Mouse (Mus musculus) ES-Bruce4 (cell line): ENCODE measurements at regions not wholly inside any gene's neighbourhood (a gene's known extent, or its start where the extent isn't known, plus 50 kb on each side); places are given as distances from the start of the nearest gene placed in this dataset.

Source experiments
- H3K27ac ChIP-seq: 2 replicates; pipeline ENCODE4 v1.5.1; 2012; ENCODE audit warnings: low read length, inconsistent platforms; ENCODE audit not compliant: insufficient read depth
- H3K27me3 ChIP-seq: 2 replicates; pipeline ENCODE4 v1.6.1; 2012; ENCODE audit warnings: mild to moderate bottlenecking, low read length, inconsistent platforms; ENCODE audit not compliant: control insufficient read depth, poor library complexity, insufficient read depth, severe bottlenecking
- H3K36me3 ChIP-seq: 2 replicates; pipeline ENCODE4 v1.6.1; 2012; ENCODE audit warnings: inconsistent platforms, mild to moderate bottlenecking, low read length, moderate library complexity; ENCODE audit not compliant: control insufficient read depth, poor library complexity, insufficient read depth, severe bottlenecking
- H3K4me1 ChIP-seq: one replicate; pipeline ENCODE4 v1.8.1; 2011; ENCODE audit warnings: low read length; ENCODE audit not compliant: control insufficient read depth, insufficient read depth
- H3K4me3 ChIP-seq: 2 replicates; pipeline ENCODE4 v1.5.1; 2011; ENCODE audit warnings: low read depth, mild to moderate bottlenecking, low read length
- H3K9ac ChIP-seq: 2 replicates; pipeline ENCODE4 v1.6.1; 2012; ENCODE audit warnings: low read depth, mild to moderate bottlenecking, inconsistent platforms; ENCODE audit not compliant: poor library complexity, severe bottlenecking
- H3K9me3 ChIP-seq: replicated peaks from 2 replicates; pipeline ENCODE4 v1.6.1; 2012; ENCODE audit warnings: mild to moderate bottlenecking, low read length, inconsistent platforms; ENCODE audit not compliant: control insufficient read depth, poor library complexity, insufficient read depth, severe bottlenecking
- CTCF ChIP-seq: IDR thresholded peaks from one replicate; pipeline ENCODE4 v1.8.1; 2011; ENCODE audit warnings: low read depth, low read length
- EP300 ChIP-seq: IDR thresholded peaks from 2 replicates; pipeline ENCODE4 v1.6.1; 2011; ENCODE audit warnings: low read depth, low read length; ENCODE audit not compliant: insufficient read depth
- POLR2A ChIP-seq: IDR thresholded peaks from one replicate; pipeline ENCODE4 v1.8.1; 2011; ENCODE audit warnings: low read length; ENCODE audit not compliant: insufficient read depth

DNA sequence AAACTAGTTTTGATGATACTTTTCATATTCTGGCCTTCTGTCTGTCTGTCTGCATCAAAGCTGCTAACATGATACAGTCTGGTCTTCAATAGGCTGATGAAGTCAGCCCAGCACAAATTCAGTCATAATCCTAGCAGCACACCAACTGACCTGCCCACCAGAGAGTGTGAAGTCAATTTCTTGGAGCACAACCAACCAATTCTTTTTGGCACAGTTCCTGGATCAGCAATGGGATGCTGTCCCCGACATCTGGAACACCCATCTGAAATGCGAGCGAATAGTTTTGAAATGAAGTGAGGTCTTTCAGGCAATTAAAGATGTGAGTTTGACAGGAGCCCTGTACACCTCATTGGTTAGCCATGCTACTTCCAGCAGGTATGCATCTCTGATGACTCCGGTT is 98.6 kb downstream of the Spata18 start:
- H3K27me3 ChIP-seq: no peaks in the 10 kb centered on the region; the same call in 1 of the 2 replicates
- no peak overlapping the region for H3K4me3 ChIP-seq
- H3K36me3 ChIP-seq: no peaks in the 10 kb centered on the region
- TF ChIP-seq EP300 (no peak), CTCF (no peak), POLR2A (no peak)
- no peaks in the 10 kb centered on the region for H3K4me1 ChIP-seq
- H3K9me3 ChIP-seq: no peaks in the 10 kb centered on the region
- H3K27ac ChIP-seq: no peak overlapping the region
- no peak overlapping the region for H3K9ac ChIP-seq

DNA sequence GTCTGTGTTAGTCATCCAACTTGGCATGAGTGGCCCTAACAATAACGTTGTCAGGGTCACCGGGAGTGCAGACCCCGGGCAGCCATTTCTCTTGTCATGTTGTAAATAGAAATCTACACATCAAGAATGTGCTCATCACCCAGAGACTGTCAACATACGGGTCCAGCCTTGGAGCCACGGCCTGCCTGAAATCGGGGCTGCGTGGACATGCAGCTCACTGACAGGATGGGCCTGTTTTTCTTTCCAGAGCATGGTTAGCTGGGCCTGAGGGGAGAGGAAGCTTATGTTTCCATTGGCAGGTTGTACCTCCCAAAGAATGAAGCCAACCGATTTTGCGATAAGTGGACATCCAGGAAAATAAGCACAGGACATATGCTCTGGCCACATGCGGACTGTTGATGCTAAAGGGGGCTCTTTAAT is 101.1 kb downstream of the Spata18 start:
- no peak for TF ChIP-seq POLR2A
- TF ChIP-seq EP300: no peak
- no peak for TF ChIP-seq CTCF
- no peaks in the 10 kb centered on the region for H3K4me1 ChIP-seq

DNA sequence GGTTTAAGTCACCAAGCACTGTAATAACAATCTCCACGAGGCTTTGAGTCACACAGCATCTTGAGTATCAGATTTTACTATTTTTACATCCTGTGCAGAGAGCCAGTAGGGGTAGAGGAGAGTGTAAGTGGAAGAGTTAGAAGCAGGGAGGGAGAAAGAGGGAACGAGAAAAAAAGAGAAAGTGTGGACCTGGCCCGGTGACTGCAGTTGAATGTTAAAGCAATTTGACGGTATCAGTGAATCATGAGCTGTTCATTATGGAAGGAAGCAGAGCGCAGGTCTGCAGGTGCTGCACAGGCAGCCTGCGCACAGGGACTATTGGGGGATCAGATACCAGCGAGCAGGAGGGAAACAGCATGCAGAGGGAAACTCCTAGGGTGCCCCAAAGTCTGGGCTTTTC is 102.6 kb downstream of the Spata18 start:
- Histone ChIP-seq H3K4me1 (no peaks in the 10 kb centered on the region), H3K9me3 (no peaks in the 10 kb centered on the region), H3K27ac (no peak overlapping the region), H3K27me3 (no peaks in the 10 kb centered on the region; the same call in 1 of the 2 replicates), H3K36me3 (no peaks in the 10 kb centered on the region), H3K9ac (no peak overlapping the region), H3K4me3 (no peak overlapping the region)
- TF ChIP-seq POLR2A (no peak), CTCF (no peak), EP300 (no peak)

More for the DNA sequence above, 101.1 kb downstream of the Spata18 start:
- Histone ChIP-seq H3K9me3 (no peaks in the 10 kb centered on the region), H3K36me3 (no peaks in the 10 kb centered on the region), H3K4me3 (no peak overlapping the region), H3K27ac (no peak overlapping the region), H3K9ac (no peak overlapping the region), H3K27me3 (no peaks in the 10 kb centered on the region; the same call in 1 of the 2 replicates)

DNA sequence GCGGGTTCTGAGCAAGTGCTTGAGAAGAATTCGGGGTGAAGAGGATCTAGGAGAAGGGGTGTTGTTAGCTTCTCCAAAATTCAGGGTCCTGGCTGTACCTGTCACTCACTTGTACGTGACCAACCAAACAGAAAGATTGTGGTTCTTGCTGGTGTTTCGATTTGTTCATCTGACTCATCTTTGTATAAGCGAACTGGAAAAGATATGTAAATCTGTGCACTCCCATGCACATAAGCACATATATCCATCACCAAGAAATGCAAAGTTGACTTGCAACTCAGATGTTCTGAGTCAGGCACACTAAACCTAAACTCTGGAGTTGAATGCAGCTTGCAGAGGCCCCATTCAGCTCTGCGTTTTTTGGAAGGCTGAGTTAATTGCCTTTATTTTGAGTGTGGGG is 107.4 kb downstream of the Spata18 start:
- Histone ChIP-seq H3K9me3 (no peaks in the 10 kb centered on the region), H3K9ac (no peak overlapping the region), H3K27me3 (no peaks in the 10 kb centered on the region; the same call in 1 of the 2 replicates), H3K27ac (no peak overlapping the region), H3K4me1 (no peaks in the 10 kb centered on the region), H3K36me3 (no peaks in the 10 kb centered on the region), H3K4me3 (no peak overlapping the region)
- TF ChIP-seq POLR2A (no peak), EP300 (no peak), CTCF (no peak)

DNA sequence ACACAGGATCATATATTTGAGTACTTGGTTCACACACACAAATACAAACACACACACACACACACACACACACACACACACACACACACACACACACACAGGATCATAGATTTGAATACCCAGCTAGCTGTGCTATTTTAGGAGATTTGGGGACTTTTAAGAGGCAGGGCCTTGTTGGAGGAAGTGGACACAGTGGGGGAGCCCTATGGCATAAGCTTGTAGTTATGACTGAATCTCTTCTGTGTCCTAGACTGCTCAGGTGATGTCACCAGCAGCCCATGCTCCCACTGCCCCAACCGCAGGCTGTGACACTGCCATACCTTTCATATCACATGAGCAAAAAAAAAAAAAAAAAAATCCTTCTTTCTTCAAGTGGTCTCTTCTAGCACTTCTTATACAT is 110.1 kb downstream of the Spata18 start:
- no peak overlapping the region for H3K9ac ChIP-seq
- H3K9me3 ChIP-seq: no peaks in the 10 kb centered on the region
- H3K27ac ChIP-seq: no peak overlapping the region
- no peaks in the 10 kb centered on the region for H3K27me3 ChIP-seq
- no peaks in the 10 kb centered on the region for H3K4me1 ChIP-seq
- no peak overlapping the region for H3K4me3 ChIP-seq
- no peaks in the 10 kb centered on the region for H3K36me3 ChIP-seq
- no peak for TF ChIP-seq CTCF
- no peak for TF ChIP-seq EP300
- TF ChIP-seq POLR2A: no peak

DNA sequence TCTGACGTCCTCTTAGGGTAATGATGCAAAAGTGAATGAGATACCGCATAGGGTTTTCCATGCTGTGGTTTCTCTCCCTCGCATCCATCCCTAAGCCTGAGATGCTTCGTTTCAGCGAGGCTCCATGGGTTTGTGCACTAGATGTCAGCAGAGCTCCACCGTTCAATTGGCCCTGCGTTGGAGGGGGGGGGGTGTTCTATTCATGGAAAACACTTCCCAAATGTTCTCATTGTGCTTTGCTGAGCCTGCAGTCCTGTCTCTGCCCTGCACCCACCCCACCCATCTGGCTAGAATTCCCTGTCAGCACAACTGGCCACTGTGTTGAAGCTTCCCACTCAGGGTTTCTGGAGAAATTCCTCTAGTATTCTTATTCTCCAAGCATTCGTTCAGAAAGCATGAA is 110.5 kb downstream of the Spata18 start:
- no peaks in the 10 kb centered on the region for H3K9me3 ChIP-seq
- no peak overlapping the region for H3K27ac ChIP-seq
- peak; percentile 44 for TF ChIP-seq CTCF
- TF ChIP-seq EP300: no peak

More for the DNA sequence above, 110.5 kb downstream of the Spata18 start:
- H3K27me3 ChIP-seq: no peaks in the 10 kb centered on the region
- no peak overlapping the region for H3K4me3 ChIP-seq
- H3K36me3 ChIP-seq: no peaks in the 10 kb centered on the region
- H3K4me1 ChIP-seq: no peaks in the 10 kb centered on the region
- H3K9ac ChIP-seq: no peak overlapping the region
